Mouse (Mus musculus): ENCODE measurements at regions not wholly inside any gene's neighbourhood (a gene's known extent, or its start where the extent isn't known, plus 50 kb on each side); places are given as distances from the start of the nearest gene placed in this dataset.
"Not testable (repeated sequence)": the region's sequence is repeated elsewhere in the genome, so short reads cannot be mapped to it uniquely, and the experiment has no call there.

- in situ Hi-C loops (cut with MboI), result no loop called here
Observed at GRCm38 (mm10) chr3:57963965-57964364, 116.1 kb upstream of the Pfn2 start.

GRCm38 (mm10) chr3:57970614-57971013 is 122.7 kb upstream of the Pfn2 start:
- in situ Hi-C loops (cut with MboI), result not testable (repeated sequence)

GRCm38 (mm10) chr3:57972469-57973245 is 124.8 kb upstream of the Pfn2 start:
- in situ Hi-C loops (cut with MboI), result no loop called here

- in situ Hi-C loops (cut with MboI), result no loop called here
Observed at GRCm38 (mm10) chr3:57973546-57973945, 125.7 kb upstream of the Pfn2 start.

GRCm38 (mm10) chr3:57975379-57975778 is 127.5 kb upstream of the Pfn2 start:
- in situ Hi-C loops (cut with MboI), result no loop called here

- in situ Hi-C loops (cut with MboI), result no loop called here
Observed at GRCm38 (mm10) chr3:57976640-57977229, 128.9 kb upstream of the Pfn2 start.

- in situ Hi-C loops (cut with MboI), result no loop called here
Observed at GRCm38 (mm10) chr3:57988175-57988574, 140.3 kb upstream of the Pfn2 start.

- in situ Hi-C loops (cut with MboI), result no loop called here
Observed at GRCm38 (mm10) chr3:57990738-57991137, 142.9 kb upstream of the Pfn2 start.

- in situ Hi-C loops (cut with MboI), result no loop called here
Observed at GRCm38 (mm10) chr3:57998121-57999102, 150.5 kb upstream of the Pfn2 start.

- in situ Hi-C loops (cut with MboI), result no loop called here
Observed at GRCm38 (mm10) chr3:58002792-58003574, 155.1 kb upstream of the Pfn2 start.

GRCm38 (mm10) chr3:58024750-58025392 is 177.0 kb upstream of the Pfn2 start:
- in situ Hi-C loops (cut with MboI), result no loop called here

- in situ Hi-C loops (cut with MboI), result no loop called here
Observed at GRCm38 (mm10) chr3:58049618-58050017, 201.7 kb upstream of the Pfn2 start.

- in situ Hi-C loops (cut with MboI), result no loop called here
Observed at GRCm38 (mm10) chr3:58054726-58055125, 206.8 kb upstream of the Pfn2 start.

- in situ Hi-C loops (cut with MboI), result no loop called here
Observed at GRCm38 (mm10) chr3:58055181-58055580, 207.3 kb upstream of the Pfn2 start.

GRCm38 (mm10) chr3:58056191-58057063 is 208.5 kb upstream of the Pfn2 start:
- in situ Hi-C loops (cut with MboI), result no loop called here

- in situ Hi-C loops (cut with MboI), result no loop called here
Observed at GRCm38 (mm10) chr3:58057064-58057396, 209.2 kb upstream of the Pfn2 start.

- in situ Hi-C loops (cut with MboI), result no loop called here
Observed at GRCm38 (mm10) chr3:58058134-58058533, 210.3 kb upstream of the Pfn2 start.

GRCm38 (mm10) chr3:58063852-58064549 is 216.1 kb upstream of the Pfn2 start:
- in situ Hi-C loops (cut with MboI), result no loop called here

- in situ Hi-C loops (cut with MboI), result no loop called here
Observed at GRCm38 (mm10) chr3:58071574-58071973, 223.7 kb upstream of the Pfn2 start.

Data from mature B cell (primary cell).